Mouse (Mus musculus): ENCODE data around the gene Olfr1199.

The Olfr1199 gene

GRCm38 (mm10) chr2:88760369-88760768, at the start of gene Olfr1199:
Olfr1199 (minus strand) TSS chr2:88760469.
- DNase-seq (ENCODE audit: low read depth, low spot score) = no peak

DNA sequence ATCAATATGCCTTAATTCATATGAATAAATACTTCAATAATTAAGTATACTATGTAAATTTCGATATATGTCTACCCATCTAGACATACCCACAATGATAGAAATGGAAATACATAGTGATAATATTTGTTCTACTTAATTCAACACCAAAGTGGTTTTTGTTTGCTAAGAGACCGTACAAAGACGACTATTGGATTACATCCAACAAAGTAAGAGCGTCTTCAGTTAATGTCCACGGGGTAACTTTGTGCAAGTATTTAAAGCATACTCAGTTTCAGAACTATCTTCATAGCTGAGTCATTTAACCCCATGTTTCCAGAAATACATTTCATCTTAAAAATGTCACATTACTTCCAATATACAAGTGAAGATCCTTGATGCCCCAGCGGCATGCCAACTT, 32.5 kb upstream of the Olfr1199 start, which contains the start of gene Olfr1201:
TSS of gene Olfr1201 (plus strand) at position 301 of the 400 bp plus-strand sequence.
- no peak for DNase-seq (ENCODE audit: low read depth, low spot score)

GRCm38 (mm10) chr2:88770388-88770787, 10.1 kb upstream of the Olfr1199 start, which contains the start of gene Olfr1200:
Olfr1200 (minus strand) TSS chr2:88770488.
- no peak for DNase-seq (ENCODE audit: low read depth, low spot score)

GRCm38 (mm10) chr2:88751270-88751669, 9.0 kb downstream of the Olfr1199 start, which contains the start of gene Olfr1198:
Olfr1198 (minus strand) TSS chr2:88751370.
- no peak for DNase-seq (ENCODE audit: low read depth, low spot score)

- no peak for DNase-seq (ENCODE audit: low read depth, low spot score)
Measured at GRCm38 (mm10) chr2:88743379-88743778, 16.9 kb downstream of the Olfr1199 start.

DNA sequence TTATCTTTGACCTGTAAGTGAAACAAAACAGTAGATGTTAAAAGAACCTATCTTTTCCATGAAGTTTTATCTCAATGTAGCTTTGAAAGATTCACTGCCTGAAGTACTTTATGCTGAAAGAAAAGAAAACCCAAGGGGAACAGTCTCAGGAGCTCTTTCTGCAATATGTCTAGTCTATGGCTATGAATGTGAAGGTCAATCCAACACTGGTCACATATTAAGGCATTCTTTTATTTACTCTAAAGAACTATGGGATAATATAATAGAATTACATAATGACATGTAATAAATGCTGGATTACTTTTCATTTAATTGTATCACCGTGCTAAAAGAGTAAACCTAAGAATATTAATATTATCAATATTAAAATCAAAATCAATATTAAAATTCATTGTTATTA, 28.0 kb downstream of the Olfr1199 start, which contains the start of gene Olfr1197:
TSS of gene Olfr1197 (minus strand) at position 101 of the 400 bp plus-strand sequence.
- no peak for DNase-seq (ENCODE audit: low read depth, low spot score)

DNA sequence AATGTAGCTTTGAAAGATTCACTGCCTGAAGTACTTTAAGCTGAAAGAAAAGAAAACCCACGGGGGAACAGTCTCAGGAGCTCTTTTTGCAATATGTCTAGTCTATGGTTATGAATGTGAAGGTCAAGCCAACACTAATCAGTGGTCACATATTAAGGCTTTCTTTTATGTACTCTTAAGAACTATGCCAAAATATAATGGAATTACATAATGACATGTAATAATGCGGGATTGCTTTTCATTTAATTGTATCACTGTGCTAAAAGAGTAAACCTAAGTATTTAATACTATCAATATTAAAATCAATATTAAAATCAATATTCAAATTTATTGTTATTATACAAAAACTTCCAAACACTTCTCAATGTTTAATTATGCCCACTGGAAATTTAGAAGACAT, 55.8 kb downstream of the Olfr1199 start, which contains the start of gene Olfr1196:
TSS of gene Olfr1196 (minus strand) at position 101 of the 400 bp plus-strand sequence.
- no peak for DNase-seq (ENCODE audit: low read depth, low spot score)

Data from 3T3-L1 (cell line).